Mouse (Mus musculus): Measurements from ENCODE around the gene Mettl27.

- TF ChIP-seq CTCF (IDR thresholded peaks at IDR 0.05; ENCODE audit: low read depth, low read length), result no peak
- TF ChIP-seq POLR2A (IDR thresholded peaks at IDR 0.05; ENCODE audit: extremely low read depth, insufficient read depth, low read length), result no peak
Measured at GRCm38 (mm10) chr5:134989741-134990140, 57.6 kb downstream of the Mettl27 start.

Measured in liver, adult 2 months (tissue).